Mouse (Mus musculus) kidney, embryonic 14.5 days (tissue): ENCODE results near the gene Srcap. TPM values are rescaled to one million over a fixed set of nuclear protein-coding genes. Genes with fewer than 3 reads are reported as not detected.

Source experiments
- ATAC-seq: fragments of 200-750 bp; cut with Nextera tagmentation; 2 replicates; pipeline ENCODE4 v1.8.0; 2017; ENCODE audit warnings: moderate number of reproducible peaks, mild to moderate bottlenecking, moderate TSS enrichment, moderate library complexity; ENCODE audit not compliant: low FRiP score, low TSS enrichment
- H3K27ac ChIP-seq: fragments of 300-500 bp; sonication (generic); 2 replicates; pipeline ENCODE4 v1.5.1; 2014; ENCODE audit warnings: low read depth, mild to moderate bottlenecking, low read length, moderate library complexity, mixed read lengths
- H3K27me3 ChIP-seq: fragments of 300-500 bp; sonication (generic); 2 replicates; pipeline ENCODE4 v1.6.1; 2014; ENCODE audit warnings: mild to moderate bottlenecking, low read length; ENCODE audit not compliant: control insufficient read depth, insufficient read depth
- H3K36me3 ChIP-seq: fragments of 300-500 bp; sonication (generic); 2 replicates; pipeline ENCODE4 v1.6.1; 2014; ENCODE audit warnings: low read length, mixed read lengths; ENCODE audit not compliant: control insufficient read depth, insufficient read depth
- H3K4me1 ChIP-seq: fragments of 300-500 bp; sonication (generic); 2 replicates; pipeline ENCODE4 v1.6.1; 2014; ENCODE audit warnings: low read length, mixed read lengths; ENCODE audit not compliant: control insufficient read depth, insufficient read depth
- H3K4me2 ChIP-seq: fragments of 300-500 bp; sonication (generic); replicated peaks from 2 replicates; pipeline ENCODE4 v1.6.1; 2014; ENCODE audit warnings: low read depth, mild to moderate bottlenecking, low read length
- H3K4me3 ChIP-seq: fragments of 300-500 bp; sonication (generic); 2 replicates; pipeline ENCODE4 v1.5.1; 2014; ENCODE audit warnings: mild to moderate bottlenecking, low read length
- H3K9ac ChIP-seq: fragments of 300-500 bp; sonication (generic); 2 replicates; pipeline ENCODE4 v1.6.1; 2014; ENCODE audit warnings: low read depth, mild to moderate bottlenecking, low read length, moderate library complexity
- H3K9me3 ChIP-seq: fragments of 300-500 bp; sonication (generic); 2 replicates; pipeline ENCODE4 v1.6.1; 2016; ENCODE audit warnings: low read length; ENCODE audit not compliant: control insufficient read depth
- whole genome bisulfite sequencing: fragments of 180-500 bp; shearing (Covaris S2); extraction: QIAGEN DNeasy Blood & Tissue Kit; methylation state at CpG from one replicate; pipeline ENCODE4 v1.1.7; 2014; 5-methylcytosine and 5-hydroxymethylcytosine counted together
- microRNA-seq: library from miRNA; unstranded; fragments of <30 nt; microRNA quantifications from one replicate; pipeline ENCODE4, GENCODE M21; 2016
- polyA plus RNA-seq: library from polyadenylated mRNA; unstranded; fragments of >200 nt; fragmentation: Nextera tagmentation; extraction: Ambion mirVana; gene quantifications from 2 replicates; pipeline ENCODE4 v1.2.1, GENCODE M21; 2014

The Srcap gene
- polyA plus RNA-seq, 1 experiment from 2014 or later: 82.3 TPM

DNA sequence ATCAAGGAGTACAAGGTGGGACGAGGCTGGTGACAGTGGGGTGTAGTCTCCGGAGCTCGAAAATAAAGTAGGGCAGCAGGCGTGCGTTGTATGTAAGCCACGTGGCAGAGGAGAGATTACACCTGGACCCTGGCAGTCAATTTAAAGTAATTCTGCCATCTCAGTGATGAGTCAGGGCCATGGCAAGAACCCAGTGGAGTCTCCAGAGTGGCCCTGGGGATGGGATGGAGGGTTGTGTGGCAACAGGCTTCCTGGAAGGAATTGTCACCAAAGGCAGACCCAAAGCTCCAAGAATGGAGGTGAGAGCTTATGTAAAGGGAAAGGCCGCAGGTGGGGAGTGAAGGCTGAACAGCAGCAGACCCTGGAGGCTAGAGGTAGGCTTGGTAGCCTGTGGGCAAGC, 88.8 kb downstream of the Srcap start:
- Histone ChIP-seq H3K36me3 (peaks cover 84% of the 10 kb centered on the region), H3K4me1 (no peaks in the 10 kb centered on the region), H3K9ac (no peak overlapping the region), H3K9me3 (no peaks in the 10 kb centered on the region), H3K27ac (no peak overlapping the region), H3K4me3 (no peak overlapping the region), H3K27me3 (no peaks in the 10 kb centered on the region), H3K4me2 (no peak overlapping the region)
- WGBS: 94% methylated on average over 7 of the region's 7 CpGs
- ATAC-seq: no peak

DNA sequence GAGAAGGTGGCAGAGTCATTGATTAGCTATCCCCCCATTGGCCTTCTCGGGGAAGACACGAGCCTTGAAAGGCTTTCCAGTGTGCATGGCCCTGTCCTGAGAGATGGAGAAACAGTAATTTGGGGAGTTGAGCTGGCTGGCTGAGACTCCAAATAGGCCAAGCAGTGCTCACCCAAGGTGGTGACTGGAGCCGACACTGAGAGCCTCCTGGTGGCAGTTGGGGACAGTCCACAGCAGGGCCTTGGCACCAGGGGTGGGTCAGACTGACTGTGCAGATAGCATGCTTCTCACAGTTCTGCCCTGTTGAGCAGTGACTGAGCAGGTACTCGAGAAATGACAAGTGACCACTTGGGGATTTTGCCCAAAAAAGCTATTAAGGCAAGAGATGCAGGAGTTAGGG, 90.0 kb downstream of the Srcap start:
- ATAC-seq: no peak
- Histone ChIP-seq H3K9ac (no peak overlapping the region), H3K4me2 (no peak overlapping the region), H3K36me3 (peaks cover 76% of the 10 kb centered on the region), H3K4me3 (no peak overlapping the region), H3K4me1 (no peaks in the 10 kb centered on the region), H3K9me3 (no peaks in the 10 kb centered on the region), H3K27me3 (no peaks in the 10 kb centered on the region), H3K27ac (no peak overlapping the region)
- 86% methylated on average over 4 of the region's 4 CpGs for WGBS

DNA sequence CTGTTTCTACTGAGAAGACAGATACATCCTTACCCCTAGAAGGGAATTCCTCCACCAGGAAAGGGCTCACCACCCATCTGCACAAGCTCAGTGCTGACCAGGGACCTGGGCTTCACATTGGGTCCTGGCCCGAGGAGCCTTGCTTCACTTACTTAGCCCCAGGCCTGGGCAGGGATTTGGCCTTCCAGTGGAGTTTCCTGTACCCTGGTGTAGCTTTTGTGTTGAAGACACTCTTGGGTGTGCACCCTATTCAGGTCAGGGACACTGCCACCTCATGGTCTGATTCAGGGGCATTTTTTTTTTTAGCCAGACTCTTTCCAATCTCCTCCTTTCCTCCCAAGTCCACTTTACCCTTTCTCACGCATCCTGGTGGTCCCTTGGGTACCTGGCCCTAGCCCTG, 91.1 kb downstream of the Srcap start:
- ATAC-seq: no peak
- H3K27ac ChIP-seq: no peak overlapping the region
- H3K4me2 ChIP-seq: no peak overlapping the region
- no peak overlapping the region for H3K4me3 ChIP-seq
- 87% methylated on average over 2 of the region's 2 CpGs for WGBS
- H3K9me3 ChIP-seq: no peaks in the 10 kb centered on the region
- peaks cover 74% of the 10 kb centered on the region for H3K36me3 ChIP-seq
- no peak overlapping the region for H3K9ac ChIP-seq
- H3K27me3 ChIP-seq: no peaks in the 10 kb centered on the region
- H3K4me1 ChIP-seq: no peaks in the 10 kb centered on the region

DNA sequence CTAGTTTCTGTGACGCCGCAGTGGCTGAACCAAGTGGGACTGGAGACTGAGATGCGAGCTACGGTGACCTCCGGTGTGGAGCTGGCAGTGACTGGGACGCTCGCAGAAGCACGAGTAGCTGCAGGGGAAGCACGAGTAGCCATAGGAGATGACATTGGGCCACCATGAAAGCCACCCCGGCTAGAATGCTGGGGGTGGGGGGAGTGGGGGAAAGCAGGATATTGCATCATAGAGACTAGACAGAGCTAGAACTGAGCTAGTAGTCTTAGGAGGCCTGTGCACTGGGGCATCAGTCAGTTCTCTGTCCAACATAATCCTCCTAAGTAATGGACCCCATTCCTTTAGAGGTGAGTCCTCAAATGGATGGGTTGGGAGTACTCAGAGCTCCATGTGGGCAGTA, 92.5 kb downstream of the Srcap start:
- no peaks in the 10 kb centered on the region for H3K4me1 ChIP-seq
- no peak; the same call in 1 of the 2 replicates for ATAC-seq
- H3K9me3 ChIP-seq: no peaks in the 10 kb centered on the region
- H3K4me3 ChIP-seq: no peak overlapping the region
- H3K27ac ChIP-seq: no peak overlapping the region
- 92% methylated on average over 10 of the region's 10 CpGs for WGBS
- H3K4me2 ChIP-seq: no peak overlapping the region
- no peaks in the 10 kb centered on the region for H3K27me3 ChIP-seq
- no peak overlapping the region for H3K9ac ChIP-seq
- H3K36me3 ChIP-seq: peaks cover 73% of the 10 kb centered on the region

DNA sequence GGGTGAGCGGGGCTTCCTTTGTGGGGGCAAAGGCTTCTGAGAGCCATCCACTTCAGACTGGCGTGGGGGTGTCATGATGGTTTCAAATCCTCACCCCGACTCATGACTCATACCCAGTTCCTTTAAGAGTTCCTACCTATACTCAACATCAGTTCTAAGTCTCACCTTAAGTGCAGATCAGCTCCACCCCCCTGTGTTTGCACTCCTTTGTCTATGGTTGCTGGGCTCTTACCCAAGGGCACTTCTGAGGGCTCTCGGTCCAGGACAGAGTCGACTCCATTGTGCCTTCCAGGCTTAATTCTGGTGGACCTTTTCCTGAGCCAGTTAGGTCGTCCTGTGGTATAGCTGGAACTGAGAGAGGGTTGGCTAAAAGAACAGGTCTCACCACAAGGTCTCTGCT, 95.4 kb downstream of the Srcap start:
- WGBS: 88% methylated on average over 6 of the region's 6 CpGs
- Histone ChIP-seq H3K4me1 (no peaks in the 10 kb centered on the region), H3K4me2 (no peak overlapping the region), H3K36me3 (peaks cover 73% of the 10 kb centered on the region), H3K9me3 (no peaks in the 10 kb centered on the region), H3K4me3 (no peak overlapping the region), H3K9ac (no peak overlapping the region), H3K27ac (no peak overlapping the region), H3K27me3 (no peaks in the 10 kb centered on the region)
- ATAC-seq: no peak

Small RNAs within 50 kb of the gene (microRNA-seq; reads per million reads assigned to microRNA genes)
- not detected for gene Gm47278
- gene Mir7060: not detected

Other genes with a start within 250 kb of the Srcap start
- 112 and 132 TPM in 2 replicates for gene Sephs2, start 237.9 kb upstream of the Srcap start, polyA plus RNA-seq
- 0.80 and 1.0 TPM in 2 replicates for gene Itgal, start 215.7 kb upstream of the Srcap start, polyA plus RNA-seq
- 7.0 and 7.6 TPM in 2 replicates for gene Zfp768, start 166.4 kb upstream of the Srcap start, polyA plus RNA-seq
- gene Zfp747, start 135.9 kb upstream of the Srcap start, polyA plus RNA-seq: 5.7 and 8.4 TPM in 2 replicates
- gene 9130019O22Rik, start 124.8 kb upstream of the Srcap start, polyA plus RNA-seq: 2.6 and 7.2 TPM in 2 replicates
- 5.5 and 8.0 TPM in 2 replicates for gene E430018J23Rik, start 118.4 kb upstream of the Srcap start, polyA plus RNA-seq
- gene Zfp764, start 105.2 kb upstream of the Srcap start, polyA plus RNA-seq: 6.8 and 8.8 TPM in 2 replicates
- gene Zfp688, start 89.9 kb upstream of the Srcap start, polyA plus RNA-seq: 26.8 and 27.6 TPM in 2 replicates
- 6.4 and 10.8 TPM in 2 replicates for gene Zfp689, start 62.8 kb upstream of the Srcap start, polyA plus RNA-seq
- gene Prr14, start 52.4 kb upstream of the Srcap start, polyA plus RNA-seq: 40.9 and 48.4 TPM in 2 replicates
- 16.1 and 16.7 TPM in 2 replicates for gene Fbrs, start 32.8 kb upstream of the Srcap start, polyA plus RNA-seq
- gene Gm42715, start 7.6 kb downstream of the Srcap start, polyA plus RNA-seq: 25.1 and 25.4 TPM in 2 replicates
- gene Tmem265, start 49.4 kb downstream of the Srcap start, polyA plus RNA-seq: 6.3 and 10.0 TPM in 2 replicates
- gene Phkg2, start 61.4 kb downstream of the Srcap start, polyA plus RNA-seq: 37.8 and 39.8 TPM in 2 replicates
- gene Ccdc189, start 76.6 kb downstream of the Srcap start, polyA plus RNA-seq: 12.7 and 14.5 TPM in 2 replicates
- 25.5 and 41.5 TPM in 2 replicates for gene Rnf40, start 76.8 kb downstream of the Srcap start, polyA plus RNA-seq
- 14.0 and 23.5 TPM in 2 replicates for gene Zfp629, start 103.8 kb downstream of the Srcap start, polyA plus RNA-seq
- 65.9 and 79.1 TPM in 2 replicates for gene Bcl7c, start 196.9 kb downstream of the Srcap start, polyA plus RNA-seq
- gene Ctf1, start 200.8 kb downstream of the Srcap start, polyA plus RNA-seq: 17.5 and 23.7 TPM in 2 replicates
- 0.43 and 0.55 TPM in 2 replicates for gene Ctf2, start 220.2 kb downstream of the Srcap start, polyA plus RNA-seq
- gene Fbxl19, start 232.6 kb downstream of the Srcap start, polyA plus RNA-seq: 6.2 and 10.0 TPM in 2 replicates